Mouse (Mus musculus): Measurements from ENCODE around the gene Gm45021.

The Gm45021 gene

DNA sequence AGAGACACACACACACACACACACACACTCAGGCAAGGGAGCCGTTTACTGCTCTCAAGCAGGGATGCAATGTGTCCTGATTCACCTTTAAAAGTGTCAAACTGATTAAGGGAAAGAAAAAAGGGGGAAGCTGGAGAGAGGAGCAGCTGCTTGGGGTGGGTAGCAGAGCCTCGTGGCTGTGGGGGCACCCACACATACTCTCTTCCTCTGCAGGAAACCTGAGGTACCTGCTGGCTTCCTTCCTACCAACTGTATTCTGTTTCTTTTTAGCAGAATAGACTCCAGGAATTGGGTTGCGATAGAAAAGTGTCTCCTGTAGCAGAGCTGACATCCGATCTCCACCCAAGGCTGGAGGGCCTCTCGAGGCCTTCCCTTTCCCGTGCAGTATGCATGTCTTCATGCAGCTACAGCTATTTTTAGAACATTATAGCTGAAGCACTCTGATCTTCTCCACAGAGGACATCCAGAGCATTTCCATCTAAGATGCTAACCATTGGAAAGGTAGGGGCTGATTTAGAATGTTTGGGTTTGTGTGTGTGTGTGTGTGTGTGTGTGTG, at the start of gene Gm45021:
TSS of gene Gm45021 (plus strand) at position 417 of the 557 bp plus-strand sequence.
- ChIA-PET POLR2A (no interaction called here), CTCF (no interaction called here)

DNA sequence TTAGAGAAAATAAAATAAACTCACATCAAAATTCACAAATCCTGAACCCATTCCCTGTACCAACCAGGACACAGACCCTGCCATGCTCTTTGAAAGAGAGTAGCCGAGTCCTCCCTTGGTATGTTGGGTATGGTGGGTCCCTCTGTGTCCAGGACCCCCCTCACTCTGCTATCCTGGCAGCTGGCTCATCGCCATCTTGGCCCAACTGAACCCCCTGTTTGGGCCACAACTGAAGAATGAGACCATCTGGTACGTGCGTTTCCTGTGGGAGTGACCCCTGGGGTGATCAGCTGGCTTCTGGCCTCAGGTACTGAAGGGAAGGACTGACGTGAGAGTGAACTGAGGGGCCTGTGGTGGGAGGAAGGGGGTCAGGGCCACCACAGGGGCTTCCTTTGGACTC, 49.5 kb upstream of the Gm45021 start:
- POLR2A ChIA-PET, result interaction anchor here in 2 of 4 experiments (0.6 to 1.6 kb wide), 4 partner anchors 13 to 63 kb away, joined by 3 to 6 read pairs (median 3); partner anchors contain the start of gene Lrrc61 (in 1 of the 2)
- CTCF ChIA-PET, result interaction anchor here (0.5 to 1.8 kb wide), 29 partner anchors 8 to 549 kb away, joined by 3 to 8 read pairs (median 3); partner anchors contain the start of genes Gm44965 (in 1 of the 4), Lrrc61 (in 1 of the 4) and Repin1 (in 1 of the 4)

DNA sequence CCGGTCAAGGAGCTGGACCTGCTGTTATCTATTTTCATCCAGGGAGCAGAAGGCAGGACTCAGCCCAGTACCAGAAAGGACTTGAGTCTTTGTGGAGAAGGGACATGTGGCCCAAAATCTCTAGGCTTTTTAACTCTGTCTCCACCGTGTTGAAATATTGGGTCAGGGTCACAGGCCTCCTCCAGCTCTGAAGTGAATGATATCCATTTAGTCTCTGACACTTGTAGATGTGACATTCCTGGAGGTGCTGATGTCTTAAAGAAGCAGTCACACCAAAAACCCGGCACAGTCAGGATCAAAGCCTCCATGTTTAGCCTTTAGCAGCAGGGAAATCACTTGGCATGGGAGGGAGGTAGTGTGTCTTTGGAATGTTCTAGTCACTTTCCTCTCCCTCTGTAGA, 48.7 kb upstream of the Gm45021 start:
- ChIA-PET CTCF (interaction anchor here in 2 of 4 experiments (0.7 to 1.3 kb wide), 2 partner anchors 12 to 87 kb away, joined by 3 to 4 read pairs; no protein-coding TSS in a partner anchor), POLR2A (interaction anchor here in 2 of 4 experiments (0.9 to 1.6 kb wide), 4 partner anchors 12 to 62 kb away, joined by 3 to 6 read pairs (median 4); partner anchors contain the start of genes Gm44965 (in 1 of the 2), Lrrc61 (in 1 of the 2) and Repin1 (in 1 of the 2))

DNA sequence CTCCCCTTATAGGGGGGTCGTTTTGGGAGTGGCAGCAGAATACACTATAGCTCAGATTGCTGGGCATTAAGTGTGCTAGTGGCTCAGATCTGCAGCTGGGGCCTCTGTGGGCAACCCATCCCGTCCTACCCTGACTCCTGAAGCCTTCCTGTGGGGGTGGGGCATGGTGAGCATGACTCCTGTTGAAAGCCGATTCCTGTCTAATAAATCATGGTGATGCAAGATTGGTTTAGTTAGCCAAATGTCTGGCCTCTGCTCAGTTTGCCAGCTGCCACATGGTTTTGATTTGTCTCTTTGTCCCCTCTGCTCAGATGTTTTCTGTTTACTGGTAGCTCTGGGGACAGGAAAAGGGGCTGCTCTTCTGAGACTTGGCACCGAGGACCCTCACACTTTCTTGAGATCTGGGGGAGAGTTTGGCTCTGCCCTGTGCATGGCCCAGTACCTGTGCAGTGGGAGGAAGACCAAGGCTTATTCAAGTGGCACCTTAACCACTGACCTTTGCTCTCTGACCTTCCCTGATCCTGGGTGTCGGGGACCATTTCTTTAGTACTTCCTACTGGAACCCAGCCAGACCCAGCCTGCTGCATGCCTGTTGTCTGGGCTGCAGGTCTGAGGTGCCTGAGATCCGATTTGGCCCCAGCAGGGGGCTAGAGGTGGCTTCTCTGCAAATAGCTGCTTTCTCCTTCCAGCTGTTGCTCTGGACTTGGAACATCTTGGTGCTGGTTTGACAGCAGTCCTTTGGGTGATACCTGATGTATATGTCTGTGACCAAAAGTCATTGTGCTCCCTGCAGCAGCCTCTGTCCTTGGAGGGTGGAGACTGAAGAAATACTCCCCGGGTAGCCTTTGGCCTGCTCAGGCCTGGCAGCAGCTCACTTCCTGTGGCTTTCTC, 47.6 kb upstream of the Gm45021 start:
- CTCF ChIA-PET, result interaction anchor here in 1 of 4 experiments (0.5 kb wide), 1 partner anchor 319 kb away, joined by 3 read pairs; no protein-coding TSS in a partner anchor
- POLR2A ChIA-PET, result interaction anchor here in 2 of 4 experiments (1.1 to 1.6 kb wide), 3 partner anchors 11 to 52 kb away, joined by 3 to 6 read pairs (median 5); partner anchors contain the start of genes Gm44965 (in 1 of the 2) and Repin1 (in 1 of the 2)

DNA sequence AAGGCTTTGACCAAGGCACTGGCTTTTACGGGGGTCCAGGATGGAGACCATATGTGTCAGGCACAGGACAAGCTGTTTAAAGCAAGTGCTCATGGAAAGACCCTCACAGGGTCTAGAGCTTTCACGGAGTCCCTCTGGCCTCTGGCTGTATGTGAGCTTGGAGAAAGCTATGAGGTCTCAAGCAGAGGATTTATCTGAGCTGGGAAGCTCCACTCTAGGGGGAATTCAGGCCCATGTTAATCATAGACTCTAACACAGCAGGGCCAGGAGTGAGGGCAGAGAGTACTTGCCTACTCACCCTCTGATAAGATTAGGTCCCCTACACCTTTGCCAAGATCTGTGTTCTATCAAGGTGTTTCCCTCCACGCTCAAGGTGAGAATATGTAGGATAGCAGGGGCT, 46.8 kb upstream of the Gm45021 start:
- POLR2A ChIA-PET, result interaction anchor here in 1 of 4 experiments (1.6 kb wide), 1 partner anchor 51 kb away, joined by 5 read pairs; the partner anchor contains the start of genes Gm44965 and Repin1
- CTCF ChIA-PET, result no interaction called here

DNA sequence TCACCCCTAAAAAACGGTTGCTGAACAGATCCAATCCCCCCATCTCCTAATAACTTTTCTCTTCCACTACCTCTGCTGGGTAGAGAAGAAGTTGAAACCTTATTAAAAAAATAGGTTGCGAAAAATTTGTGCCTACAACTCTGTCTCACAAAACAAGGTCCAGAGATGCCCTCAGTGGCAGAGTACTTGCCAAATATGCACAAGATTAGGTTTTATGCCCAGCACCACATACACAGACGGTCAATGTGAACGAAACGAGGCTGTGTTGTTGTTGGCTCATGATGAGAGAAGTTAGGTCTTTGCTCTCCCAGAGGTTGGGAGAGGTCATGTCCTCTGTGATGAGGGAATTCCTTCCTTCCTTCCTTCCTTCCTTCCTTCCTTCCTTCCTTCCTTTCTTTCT, 44.2 kb upstream of the Gm45021 start:
- ChIA-PET POLR2A (no interaction called here), CTCF (no interaction called here)

DNA sequence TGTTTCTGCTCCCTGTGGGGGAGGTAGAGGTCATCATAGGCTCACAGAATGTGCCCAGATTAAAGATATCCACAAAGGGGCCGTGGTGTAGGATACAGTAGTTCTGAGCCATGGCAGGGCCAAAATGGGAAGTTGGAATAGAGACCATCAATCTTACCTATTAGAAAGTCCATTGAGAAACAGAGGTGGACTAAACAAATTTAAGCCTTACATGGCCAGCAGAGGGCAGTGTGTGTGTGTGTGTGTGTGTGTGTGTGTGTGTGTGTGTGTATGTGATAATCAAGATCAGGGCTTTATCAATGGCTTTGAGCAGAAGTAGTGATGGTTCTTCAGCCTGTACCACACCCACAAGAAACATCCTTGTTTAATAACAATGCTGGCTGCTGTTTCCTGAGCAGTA, 43.1 kb upstream of the Gm45021 start:
- ChIA-PET POLR2A (interaction anchor here in 1 of 4 experiments (0.7 kb wide), 1 partner anchor 283 kb away, joined by 3 read pairs; no protein-coding TSS in a partner anchor), CTCF (interaction anchor here (0.7 to 1.2 kb wide), 8 partner anchors 9 to 224 kb away, joined by 3 to 5 read pairs (median 4); partner anchors contain the start of gene Atp6v0e2 (in 2 of the 4))

DNA sequence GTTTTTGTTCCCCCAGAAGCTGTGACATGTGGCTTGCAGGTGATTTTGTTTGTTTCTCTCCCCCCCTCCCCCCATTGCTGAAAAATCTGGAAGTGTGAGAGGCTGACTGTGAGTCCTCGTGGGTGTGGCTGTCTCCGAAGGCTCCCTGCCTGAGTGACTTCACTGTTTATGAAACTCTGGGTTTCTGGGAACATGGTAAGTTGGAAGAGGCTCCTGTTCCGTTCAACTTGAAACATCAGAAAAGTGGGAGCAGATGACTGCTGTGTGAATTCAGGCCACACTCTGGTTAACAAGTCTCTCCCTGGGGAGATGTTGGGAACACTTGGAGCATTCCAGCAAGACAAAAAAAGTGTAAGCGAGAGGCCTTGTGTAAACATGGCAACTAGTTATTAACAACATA, 42.6 kb upstream of the Gm45021 start:
- ChIA-PET CTCF (interaction anchor here (0.6 to 1.3 kb wide), 11 partner anchors 9 to 369 kb away, joined by 3 to 5 read pairs (median 4); partner anchors contain the start of gene Atp6v0e2 (in 2 of the 4)), POLR2A (interaction anchor here in 2 of 4 experiments (0.5 to 0.7 kb wide), 2 partner anchors 283 to 382 kb away, joined by 3 to 4 read pairs; no protein-coding TSS in a partner anchor)

DNA sequence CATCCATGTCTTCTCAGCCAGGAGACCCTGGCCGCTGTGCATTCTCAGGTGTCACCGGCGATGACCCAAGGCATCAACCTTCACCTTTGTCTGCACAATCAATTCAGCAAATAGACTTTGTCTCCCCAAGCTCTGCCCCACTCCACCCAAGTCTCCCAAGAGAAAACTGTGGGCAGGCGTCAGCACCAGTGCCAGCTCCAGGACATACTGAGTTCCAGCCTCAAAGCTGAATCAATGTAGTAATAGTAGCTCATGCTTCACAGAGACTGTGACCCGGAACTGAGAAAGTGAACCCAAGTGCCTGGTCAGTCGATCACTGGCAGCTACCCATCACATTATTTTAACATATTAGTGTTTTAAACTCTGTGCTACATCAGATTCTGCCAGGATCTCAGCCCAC, 41.1 kb upstream of the Gm45021 start:
- CTCF ChIA-PET, result interaction anchor here in 3 of 4 experiments (0.6 to 1.4 kb wide), 5 partner anchors 8 to 757 kb away, joined by 3 to 4 read pairs (median 3); no protein-coding TSS in a partner anchor
- POLR2A ChIA-PET, result no interaction called here

DNA sequence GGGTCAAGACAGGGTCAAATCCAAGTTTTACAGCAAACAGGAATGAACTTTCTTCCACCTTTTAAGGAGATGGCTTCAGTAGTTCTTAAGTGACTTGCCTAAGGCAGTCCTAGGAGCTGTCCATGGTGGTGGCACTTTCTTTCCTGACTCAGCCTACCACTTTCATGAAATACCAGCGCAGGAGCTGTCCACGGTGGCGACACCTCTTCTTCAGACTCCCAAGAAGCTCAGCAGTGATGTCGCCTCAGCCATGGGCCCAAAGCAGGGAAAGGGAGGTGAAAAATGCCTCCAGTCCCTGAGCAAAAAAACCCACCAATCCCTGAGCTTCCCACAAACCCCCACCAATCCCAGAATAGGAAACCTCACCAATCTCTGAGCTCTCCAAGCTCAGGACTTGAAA, 36.5 kb upstream of the Gm45021 start:
- CTCF ChIA-PET, result interaction anchor here in 3 of 4 experiments (0.6 to 1.1 kb wide), 10 partner anchors 13 to 307 kb away, joined by 3 to 4 read pairs (median 3); partner anchors contain the start of genes AI854703 (in 1 of the 3), Gimap8 (in 1 of the 3), Gm44965 (in 1 of the 3) and Repin1 (in 1 of the 3)
- POLR2A ChIA-PET, result interaction anchor here in 3 of 4 experiments (0.8 to 2.1 kb wide), 9 partner anchors 12 to 130 kb away, joined by 3 to 7 read pairs (median 4); partner anchors contain the start of genes Atp6v0e2 (in 2 of the 3), Gm44965 (in 1 of the 3) and Repin1 (in 1 of the 3)

DNA sequence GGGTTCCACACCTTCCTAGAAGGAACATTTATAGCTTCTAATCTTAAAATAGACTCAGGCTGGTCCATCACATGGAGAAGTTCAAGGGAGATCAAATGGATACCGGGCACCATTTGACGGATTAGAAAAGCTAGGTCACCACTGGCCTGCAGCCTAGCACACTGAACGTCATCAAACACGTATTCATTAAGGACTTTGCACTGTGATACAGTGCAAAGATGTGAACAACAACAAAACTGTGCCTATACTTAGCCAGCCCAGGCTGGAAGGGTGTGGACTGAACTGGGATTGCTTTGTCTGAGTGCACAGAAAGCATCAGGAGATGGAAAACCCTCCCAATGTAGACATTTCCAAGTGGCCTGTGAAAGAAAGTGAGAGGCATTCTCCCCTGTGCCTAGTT, 35.6 kb upstream of the Gm45021 start:
- CTCF ChIA-PET, result interaction anchor here in 1 of 4 experiments (0.6 kb wide), 1 partner anchor 14 kb away, joined by 3 read pairs; no protein-coding TSS in a partner anchor
- POLR2A ChIA-PET, result interaction anchor here in 3 of 4 experiments (0.6 to 2.1 kb wide), 7 partner anchors 13 to 35 kb away, joined by 3 to 8 read pairs (median 3); partner anchors contain the start of gene Atp6v0e2 (in 1 of the 3)

DNA sequence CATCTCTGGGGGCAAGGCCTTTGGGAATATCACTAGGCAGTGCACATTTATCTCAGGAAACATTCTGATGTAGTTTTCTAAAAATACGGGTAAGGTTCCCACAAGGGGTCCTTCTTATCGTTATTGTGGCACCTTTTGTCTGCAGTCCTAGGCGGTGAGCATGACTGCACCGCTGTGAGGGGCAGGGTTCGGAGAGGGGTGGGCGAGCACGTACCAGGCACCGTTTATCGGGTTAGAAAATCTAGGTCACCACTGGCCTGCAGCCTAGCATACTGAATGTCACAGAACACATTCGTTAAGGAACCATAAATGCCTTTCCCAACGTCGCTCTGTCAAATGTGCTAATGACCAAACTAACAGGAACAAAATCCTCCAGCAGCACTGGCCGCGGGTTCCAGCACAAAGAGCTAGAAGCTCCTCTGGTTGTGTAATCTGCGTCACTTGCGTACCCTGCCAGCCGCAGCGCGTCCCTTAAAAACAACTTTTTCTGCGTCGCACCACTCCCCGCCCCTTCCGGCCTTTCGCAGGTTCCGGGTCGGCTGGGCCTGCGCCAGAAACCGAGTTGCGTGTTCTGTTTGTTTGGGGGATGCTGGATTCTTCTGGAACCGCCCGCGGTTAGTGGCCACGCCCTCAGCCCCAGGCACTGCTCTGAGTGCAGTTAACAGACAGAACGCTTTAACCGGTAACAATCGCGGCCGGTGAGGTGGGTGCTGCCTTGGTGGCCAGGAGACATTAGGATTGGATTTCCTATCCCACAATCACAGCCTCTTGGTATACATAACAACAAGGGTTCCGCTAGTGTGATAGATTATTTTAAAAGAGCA, 34.9 kb upstream of the Gm45021 start, which contains the start of gene Lrrc61:
TSS of gene Lrrc61 (plus strand) at position 517 of the 824 bp plus-strand sequence.
- ChIA-PET CTCF (interaction anchor here in 3 of 4 experiments (0.6 to 1.3 kb wide), 7 partner anchors 15 to 185 kb away, joined by 4 to 15 read pairs (median 10); partner anchors contain the start of gene AI854703 (in 1 of the 3)), POLR2A (interaction anchor here in 3 of 4 experiments (0.6 to 2.4 kb wide), 30 partner anchors 12 to 519 kb away, joined by 3 to 10 read pairs (median 3); partner anchors contain the start of genes Atp6v0e2 (in 2 of the 3), Gm44965 (in 2 of the 3), Repin1 (in 2 of the 3) and Krba1 (in 1 of the 3))

DNA sequence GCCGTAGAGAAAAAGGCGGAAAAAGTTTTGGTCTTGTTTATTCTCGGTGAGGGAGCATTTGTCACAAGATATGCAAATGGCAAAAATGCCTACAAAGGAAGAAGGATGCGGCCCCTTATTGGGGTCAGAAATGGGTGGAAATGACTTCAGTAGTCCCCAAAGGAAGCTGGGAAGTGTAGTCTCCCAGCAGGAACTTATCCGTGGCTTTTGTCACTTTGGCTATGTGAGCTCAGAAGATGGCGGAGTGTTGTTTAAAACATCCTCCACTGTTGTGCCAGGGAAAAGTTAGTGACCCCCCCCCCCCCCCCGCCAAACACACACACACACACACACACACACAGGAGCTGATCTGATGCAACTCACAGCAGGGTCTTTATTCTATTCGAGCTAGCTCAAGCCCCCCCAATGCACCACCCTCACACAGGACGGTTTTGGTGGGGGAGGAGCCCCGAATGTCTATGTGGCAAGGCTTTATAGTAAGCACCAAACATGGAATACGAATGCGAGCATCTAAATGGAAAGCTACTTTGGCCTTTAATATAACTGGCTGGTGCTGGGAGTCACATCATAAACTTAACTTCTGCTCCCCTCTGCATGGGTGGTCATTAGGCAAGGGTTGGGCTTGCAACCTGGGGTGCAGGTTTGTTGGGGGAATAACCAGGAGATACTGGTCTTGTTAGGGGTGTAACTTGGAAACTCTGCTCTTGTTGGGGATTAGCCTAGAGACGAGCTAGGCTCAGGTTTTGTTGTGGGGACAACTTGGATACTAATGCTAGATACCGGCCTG, 34.1 kb upstream of the Gm45021 start:
- CTCF ChIA-PET, result interaction anchor here in 3 of 4 experiments (0.6 to 1.3 kb wide), 10 partner anchors 16 to 530 kb away, joined by 3 to 15 read pairs (median 6); partner anchors contain the start of gene AI854703 (in 1 of the 3)
- POLR2A ChIA-PET, result interaction anchor here (0.6 to 2.4 kb wide), 30 partner anchors 11 to 1102 kb away, joined by 3 to 10 read pairs (median 3); partner anchors contain the start of genes Atp6v0e2 (in 2 of the 4), Gm44965 (in 2 of the 4), Repin1 (in 2 of the 4) and Krba1 (in 1 of the 4)

DNA sequence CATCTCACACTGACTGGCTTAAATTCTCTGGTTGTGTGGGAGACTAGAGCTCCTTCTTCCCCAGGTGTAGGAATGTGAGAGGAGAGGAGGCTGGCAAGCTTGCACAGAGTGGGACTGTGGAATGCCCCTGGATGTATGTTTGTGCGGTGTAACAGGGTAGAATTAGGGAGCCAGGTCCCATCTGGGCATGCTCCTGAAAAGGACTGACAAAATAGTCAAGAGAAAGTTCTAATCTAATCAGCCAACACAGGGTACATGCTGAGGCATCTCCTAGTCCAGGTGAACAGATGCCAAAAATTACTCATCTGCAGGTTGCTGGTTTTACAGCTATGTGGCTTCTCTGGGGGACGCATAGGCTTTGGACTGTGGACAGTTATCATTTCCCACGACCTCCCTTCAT, 33.5 kb upstream of the Gm45021 start:
- CTCF ChIA-PET, result interaction anchor here in 2 of 4 experiments (0.6 to 1.1 kb wide), 4 partner anchors 57 to 531 kb away, joined by 3 read pairs; no protein-coding TSS in a partner anchor
- POLR2A ChIA-PET, result interaction anchor here in 3 of 4 experiments (0.6 to 2.4 kb wide), 8 partner anchors 12 to 1102 kb away, joined by 3 to 9 read pairs (median 3); partner anchors contain the start of genes Malsu1 (in 1 of the 3) and Zfp775 (in 1 of the 3)

DNA sequence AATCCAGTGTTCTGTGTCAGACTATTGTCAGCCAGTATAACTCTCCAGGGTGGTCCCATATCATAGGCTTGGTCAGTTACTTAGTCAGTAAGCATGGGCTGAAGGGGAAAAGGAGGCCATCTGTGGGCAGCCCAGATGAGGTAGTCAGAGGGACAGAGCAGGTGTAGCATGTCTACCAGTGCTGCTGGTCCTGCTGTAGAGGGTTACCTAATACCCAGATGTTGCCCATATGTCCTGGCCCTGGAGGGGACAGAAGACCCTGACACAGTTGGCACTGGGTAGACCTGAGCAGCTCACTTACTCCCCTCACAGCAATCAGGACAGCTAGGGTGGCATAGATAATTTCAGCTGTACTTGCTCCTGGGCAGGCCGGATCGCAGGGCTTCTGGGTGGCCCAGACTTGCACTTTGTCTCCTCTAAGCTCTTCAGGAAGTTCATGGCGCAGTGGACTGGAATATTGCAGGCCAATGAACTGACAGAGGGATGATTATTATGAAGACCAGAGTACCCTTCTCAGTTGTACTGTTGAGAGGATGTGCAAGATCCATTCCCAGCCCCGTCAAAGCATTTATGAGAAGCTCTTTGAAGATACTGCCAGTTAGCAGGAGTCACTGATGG, 23.6 kb upstream of the Gm45021 start:
- ChIA-PET POLR2A (interaction anchor here in 2 of 4 experiments (0.9 to 1.2 kb wide), 3 partner anchors 11 to 14 kb away, joined by 3 read pairs; partner anchors contain the start of gene Lrrc61 (in 1 of the 2)), CTCF (interaction anchor here in 1 of 4 experiments (1.1 kb wide), 1 partner anchor 16 kb away, joined by 3 read pairs; no protein-coding TSS in a partner anchor)

Data from embryonic stem cell, embryonic (primary cell).